In genomic region chr7:18909797-18910196, GRCm38 (mm10) we compare ENCODE assay signal across 8 mouse cellular contexts. TPM values are rescaled to one million over a fixed set of nuclear protein-coding genes. Genes with fewer than 3 reads are reported as not detected.
DNase-seq lines count a peak whose midpoint lies in the region; ATAC-seq and TF ChIP-seq lines count a peak whose summit lies in the region.

No protein-coding gene starts in this region.

- H3K9ac ChIP-seq in heart, embryonic 13.5 days: peak overlapping the region; percentile 90
- H3K9ac ChIP-seq in ES-E14 (ENCODE audit: insufficient read depth, low read depth, low read length, poor library complexity, severe bottlenecking): peak overlapping the region; percentile 97
- peak overlapping the region; percentile 47 for H3K9ac ChIP-seq in forebrain, embryonic 16.5 days (replicated peaks; ENCODE audit: low read depth, low read length)

- peaks cover 28% of the 10 kb centered on the region for H3K4me1 ChIP-seq in heart, embryonic 13.5 days
- peaks cover 3 to 13% of the 10 kb centered on the region in 2 experiments; a peak in 1 of 4 replicates for H3K4me1 ChIP-seq in ES-E14 (ENCODE audit: control insufficient read depth in 2 of 2, insufficient read depth in 2 of 2, low read length in 2 of 2, poor library complexity in 1 of 2)
- H3K4me1 ChIP-seq in forebrain, embryonic 16.5 days (replicated peaks; ENCODE audit: control insufficient read depth, insufficient read depth, low read length): peaks cover 16% of the 10 kb centered on the region

- peak overlapping the region; percentile 90 for H3K4me3 ChIP-seq in heart, embryonic 13.5 days
- H3K4me3 ChIP-seq in ES-E14 (ENCODE audit: insufficient read depth in 1 of 2, low read depth in 1 of 2, low read length in 2 of 2, poor library complexity in 1 of 2, severe bottlenecking in 1 of 2): peak overlapping the region; percentile 98 to 99
- H3K4me3 ChIP-seq in forebrain, embryonic 16.5 days (replicated peaks; ENCODE audit: low read length): peak overlapping the region; percentile 78
- peak overlapping the region; percentile 91 for H3K4me3 ChIP-seq in macrophage (ENCODE audit: inconsistent target)

- no peak for ATAC-seq in heart, embryonic 13.5 days (ENCODE audit: extremely low read depth, insufficient number of reproducible peaks, low FRiP score, low TSS enrichment)
- ATAC-seq in forebrain, embryonic 16.5 days: no peak; the same call in 1 of the 2 replicates

- H3K79me2 ChIP-seq in macrophage (ENCODE audit: inconsistent target): peaks cover 26% of the 10 kb centered on the region

- no peak overlapping the region for H3K27ac ChIP-seq in heart, embryonic 13.5 days (replicated peaks)
- H3K27ac ChIP-seq in ES-E14 (ENCODE audit: insufficient read depth, low read depth, low read length, poor library complexity, severe bottlenecking) (no peak overlapping the region), macrophage (no peak overlapping the region)
- H3K27ac ChIP-seq in forebrain, embryonic 16.5 days (ENCODE audit: low read length): no peak overlapping the region

- in situ Hi-C loops in ES-E14 (cut with MboI; ENCODE audit: low sequenced_read_pairs in 2 of 2, unreplicated experiment in 2 of 2): no loop called here

- no peak for DNase-seq in heart, postnatal 14 days
- DNase-seq in ES-E14 (ENCODE audit: low read depth, low spot score): no peak
- DNase-seq in embryo, embryonic 11 days: no peak
- DNase-seq in T-cell, adult 2 months (ENCODE audit: low spot score): no peak
- DNase-seq in thymus, postnatal 36 days: no peak

- no peaks in the 10 kb centered on the region for H3K27me3 ChIP-seq in heart, embryonic 13.5 days (replicated peaks)
- H3K27me3 ChIP-seq in forebrain, embryonic 16.5 days (replicated peaks; ENCODE audit: control insufficient read depth, insufficient read depth, low read length): no peaks in the 10 kb centered on the region

- H3K36me3 ChIP-seq in heart, embryonic 13.5 days: 0 out of 2 replicates have a peak, but pooled peaks cover 7% of the 10 kb centered on the region
- H3K36me3 ChIP-seq in ES-E14 (ENCODE audit: control insufficient read depth, insufficient read depth, low read length, poor library complexity, severe bottlenecking) (no peaks in the 10 kb centered on the region), macrophage (ENCODE audit: inconsistent target) (no peaks in the 10 kb centered on the region)
- H3K36me3 ChIP-seq in forebrain, embryonic 16.5 days (ENCODE audit: control insufficient read depth, insufficient read depth): 0 out of 2 replicates have a peak, but pooled peaks cover 2% of the 10 kb centered on the region

- no peaks in the 10 kb centered on the region for H3K9me3 ChIP-seq in heart, embryonic 13.5 days
- no peaks in the 10 kb centered on the region for H3K9me3 ChIP-seq in ES-E14 (ENCODE audit: control insufficient read depth, insufficient read depth, low read depth, low read length)
- H3K9me3 ChIP-seq in forebrain, embryonic 16.5 days (ENCODE audit: control insufficient read depth, low read length): no peaks in the 10 kb centered on the region

- peak overlapping the region; percentile 84 for H3K4me2 ChIP-seq in heart, embryonic 13.5 days
- H3K4me2 ChIP-seq in forebrain, embryonic 16.5 days (ENCODE audit: low read length): peak overlapping the region; percentile 85

- intact Hi-C loops in heart, postnatal 14 days (cut with DNase I): loop anchor here (10.0 kb wide), 1 partner anchor 55 kb away; no protein-coding TSS in a partner anchor

- 6% methylated on average over 17 of the region's 17 CpGs for WGBS in heart, embryonic 13.5 days
- WGBS in forebrain, embryonic 16.5 days: 7% methylated on average over 17 of the region's 17 CpGs
- 3% methylated on average over 17 of the region's 17 CpGs for whole genome bisulfite sequencing in macrophage (ENCODE audit: missing documents)

TF ChIP-seq in ES-E14, 5 proteins besides CTCF, POLR2A, EP300 and RAD21:
- TF ChIP-seq CHD2 (IDR thresholded peaks at IDR 0.05; ENCODE audit: low read depth, low read length) (no peak), ZNF384 (IDR thresholded peaks at IDR 0.05; ENCODE audit: low read depth, low read length) (no peak), MAFK (IDR thresholded peaks at IDR 0.05; ENCODE audit: insufficient read depth, low read depth, low read length) (no peak)

RNA-seq across cellular contexts. Expression of gene Ccdc61, which starts 0.4 kb away (rescaled TPM):
- polyA plus RNA-seq in heart, embryonic 13.5 days (2015; fragmentation: Nextera tagmentation; extraction: Ambion mirVana): 18.2 and 23.0 TPM in 2 replicates
- 1 to 10 TPM; 9.0 to 9.5 TPM for total RNA-seq in heart, postnatal 14 days (2021)
- 11.8 and 19.4 TPM in 2 replicates for total RNA-seq in ES-E14 (2012; rRNA removed)
- polyA plus RNA-seq in forebrain, embryonic 16.5 days (2015; fragmentation: Nextera tagmentation; extraction: Ambion mirVana): 23.9 and 24.0 TPM in 2 replicates
- total RNA-seq in macrophage (2018; cell fraction: chromatin; rRNA removed): 10 to 100 TPM in 25 of 26 experiments, 1 to 10 TPM in 1; 7.3 to 70.8 (median 37.5) TPM
- 10 to 100 TPM in 8 of 26 experiments, 1 to 10 TPM in 18; 3.2 to 12.8 (median 9.6) TPM for total RNA-seq in macrophage (2018; cell fraction: cytosol; rRNA removed)
- 10 to 100 TPM in 22 of 26 experiments, 1 to 10 TPM in 4; 9.2 to 41.6 (median 21.1) TPM for total RNA-seq in macrophage (2018; cell fraction: nucleus; rRNA removed)
- polyA plus RNA-seq in macrophage (2018): 4.1 to 8.9 TPM (median 8.4 TPM) in 3 replicates

RNA-seq across cellular contexts. Expression of gene Nova2, which starts 15.9 kb away (rescaled TPM):
- polyA plus RNA-seq in heart, embryonic 13.5 days (2015; fragmentation: Nextera tagmentation; extraction: Ambion mirVana): 0.52 and 0.60 TPM in 2 replicates
- total RNA-seq in heart, postnatal 14 days (2021): 10 to 100 TPM in 1 of 2 experiments, 1 to 10 TPM in 1; 9.6 to 10.1 TPM
- total RNA-seq in ES-E14 (2012; rRNA removed): 0.79 and 0.80 TPM in 2 replicates
- 15.8 and 17.3 TPM in 2 replicates for polyA plus RNA-seq in forebrain, embryonic 16.5 days (2015; fragmentation: Nextera tagmentation; extraction: Ambion mirVana)
- 1 to 10 TPM in 1 of 26 experiments, under 1 TPM in 20, not detected in 5; 0.09 to 1.0 (median 0.37) TPM for total RNA-seq in macrophage (2018; cell fraction: chromatin; rRNA removed)
- under 1 TPM in 11 of 26 experiments, not detected in 15; under 0.01 to 0.06 (median 0.03) TPM for total RNA-seq in macrophage (2018; cell fraction: cytosol; rRNA removed)
- under 1 TPM in 21 of 26 experiments, not detected in 5; 0.05 to 0.94 (median 0.18) TPM for total RNA-seq in macrophage (2018; cell fraction: nucleus; rRNA removed)
- 0.01 TPM in 1 of 3 replicates, not detected in the others for polyA plus RNA-seq in macrophage (2018)

RNA-seq across cellular contexts. Expression of gene Pglyrp1, which starts 38.7 kb away (rescaled TPM):
- polyA plus RNA-seq in heart, embryonic 13.5 days (2015; fragmentation: Nextera tagmentation; extraction: Ambion mirVana): 0.82 and 1.2 TPM in 2 replicates
- total RNA-seq in heart, postnatal 14 days (2021): 1 to 10 TPM; 2.0 to 3.3 TPM
- total RNA-seq in ES-E14 (2012; rRNA removed): 0.89 and 1.4 TPM in 2 replicates
- 26.3 and 26.7 TPM in 2 replicates for polyA plus RNA-seq in forebrain, embryonic 16.5 days (2015; fragmentation: Nextera tagmentation; extraction: Ambion mirVana)
- 1 to 10 TPM in 1 of 26 experiments, not detected in 25; 3.1 TPM for total RNA-seq in macrophage (2018; cell fraction: chromatin; rRNA removed)
- total RNA-seq in macrophage (2018; cell fraction: cytosol; rRNA removed): 1 to 10 TPM in 3 of 26 experiments, under 1 TPM in 17, not detected in 6; 0.20 to 1.6 (median 0.58) TPM
- total RNA-seq in macrophage (2018; cell fraction: nucleus; rRNA removed): 1 to 10 TPM in 1 of 26 experiments, under 1 TPM in 1, not detected in 24; 0.96 to 1.2 TPM
- polyA plus RNA-seq in macrophage (2018): 1.3 to 1.4 TPM in 2 of 3 replicates, not detected in the other

Comparison
In these comparisons a context has a peak if more than half of its experiments do, and no peak if none do; other contexts are left out.
1. H3K9ac ChIP-seq: peak in every context shown above with its lines; median percentile 97 in ES-E14; 90 in heart, embryonic 13.5 days; 47 in forebrain, embryonic 16.5 days.
2. RNA of gene Nova2, which starts 15.9 kb away (polyA plus RNA-seq): 15.8 to 17.3 TPM in forebrain, embryonic 16.5 days; 0.52 to 0.60 TPM in heart, embryonic 13.5 days and 0.01 TPM in macrophage; every median in the first group is over 10 times any median in the second.
3. RNA of gene Pglyrp1, which starts 38.7 kb away (polyA plus RNA-seq): 26.3 to 26.7 TPM in forebrain, embryonic 16.5 days; 1.3 to 1.4 TPM in macrophage and 0.82 to 1.2 TPM in heart, embryonic 13.5 days; every median in the first group is over 10 times any median in the second.
4. Peak in every context shown above with its lines, with median percentiles within 50 percentile points of each other: H3K4me3 ChIP-seq.